Mouse (Mus musculus) olfactory bulb, adult 2 months (tissue): Measurements from ENCODE around the gene Qtrt2.

Source experiments
- CTCF ChIP-seq: fragments of 200-500 bp; IDR thresholded peaks from 2 replicates; pipeline ENCODE4 v1.5.1; 2012; ENCODE audit warnings: low read depth, mild to moderate bottlenecking, low read length, moderate library complexity; ENCODE audit not compliant: insufficient read depth
- POLR2A ChIP-seq: fragments of 200-500 bp; IDR thresholded peaks from 2 replicates; pipeline ENCODE4 v1.6.1; 2012; ENCODE audit warnings: mild to moderate bottlenecking, low read depth, low read length, moderate library complexity; ENCODE audit not compliant: insufficient read depth

GRCm38 (mm10) chr16:43934856-43935255 is 8.2 kb upstream of the Qtrt2 start:
- TF ChIP-seq POLR2A: no peak
- TF ChIP-seq CTCF: no peak
